Mouse (Mus musculus): Measurements from ENCODE around the gene Znrf3.

The Znrf3 gene

GRCm38 (mm10) chr11:5272536-5273234, 172.0 kb downstream of the Znrf3 start:
- in situ Hi-C loops (cut with MboI; ENCODE audit: low sequenced_read_pairs), result no loop called here

- in situ Hi-C loops (cut with MboI; ENCODE audit: low sequenced_read_pairs), result no loop called here
Measured at GRCm38 (mm10) chr11:5272066-5272360, 172.6 kb downstream of the Znrf3 start.

GRCm38 (mm10) chr11:5271274-5272065, 173.2 kb downstream of the Znrf3 start:
- in situ Hi-C loops (cut with MboI; ENCODE audit: low sequenced_read_pairs), result no loop called here

- in situ Hi-C loops (cut with MboI; ENCODE audit: low sequenced_read_pairs), result no loop called here
Measured at GRCm38 (mm10) chr11:5269846-5270461, 174.7 kb downstream of the Znrf3 start.

- in situ Hi-C loops (cut with MboI; ENCODE audit: low sequenced_read_pairs), result no loop called here
Measured at GRCm38 (mm10) chr11:5265764-5266163, 178.9 kb downstream of the Znrf3 start.

- in situ Hi-C loops (cut with MboI; ENCODE audit: low sequenced_read_pairs), result no loop called here
Measured at GRCm38 (mm10) chr11:5263078-5263730, 181.4 kb downstream of the Znrf3 start.

- in situ Hi-C loops (cut with MboI; ENCODE audit: low sequenced_read_pairs), result no loop called here
Measured at GRCm38 (mm10) chr11:5261508-5262392, 182.9 kb downstream of the Znrf3 start, which contains the start of gene Kremen1. Gene Kremen1, minus strand, starts transcription at chr11:5261558.

- in situ Hi-C loops (cut with MboI; ENCODE audit: low sequenced_read_pairs), result no loop called here
Measured at GRCm38 (mm10) chr11:5260942-5261459, 183.6 kb downstream of the Znrf3 start.

GRCm38 (mm10) chr11:5259944-5260598, 184.6 kb downstream of the Znrf3 start:
- in situ Hi-C loops (cut with MboI; ENCODE audit: low sequenced_read_pairs), result no loop called here

- in situ Hi-C loops (cut with MboI; ENCODE audit: low sequenced_read_pairs), result no loop called here
Measured at GRCm38 (mm10) chr11:5258036-5258435, 186.6 kb downstream of the Znrf3 start.

- in situ Hi-C loops (cut with MboI; ENCODE audit: low sequenced_read_pairs), result no loop called here
Measured at GRCm38 (mm10) chr11:5257151-5257862, 187.3 kb downstream of the Znrf3 start.

- in situ Hi-C loops (cut with MboI; ENCODE audit: low sequenced_read_pairs), result no loop called here
Measured at GRCm38 (mm10) chr11:5255509-5256014, 189.1 kb downstream of the Znrf3 start.

- in situ Hi-C loops (cut with MboI; ENCODE audit: low sequenced_read_pairs), result no loop called here
Measured at GRCm38 (mm10) chr11:5254016-5254415, 190.6 kb downstream of the Znrf3 start.

- in situ Hi-C loops (cut with MboI; ENCODE audit: low sequenced_read_pairs), result no loop called here
Measured at GRCm38 (mm10) chr11:5253528-5253927, 191.1 kb downstream of the Znrf3 start.

GRCm38 (mm10) chr11:5252727-5253126, 191.9 kb downstream of the Znrf3 start:
- in situ Hi-C loops (cut with MboI; ENCODE audit: low sequenced_read_pairs), result no loop called here

- in situ Hi-C loops (cut with MboI; ENCODE audit: low sequenced_read_pairs), result no loop called here
Measured at GRCm38 (mm10) chr11:5251112-5251511, 193.5 kb downstream of the Znrf3 start.

- in situ Hi-C loops (cut with MboI; ENCODE audit: low sequenced_read_pairs), result no loop called here
Measured at GRCm38 (mm10) chr11:5248200-5248599, 196.4 kb downstream of the Znrf3 start.

- in situ Hi-C loops (cut with MboI; ENCODE audit: low sequenced_read_pairs), result no loop called here
Measured at GRCm38 (mm10) chr11:5245431-5245830, 199.2 kb downstream of the Znrf3 start.

GRCm38 (mm10) chr11:5244749-5245130, 199.9 kb downstream of the Znrf3 start:
- in situ Hi-C loops (cut with MboI; ENCODE audit: low sequenced_read_pairs), result no loop called here

Data from CH12F3 (cell line).